Mouse (Mus musculus) neural tube, embryonic 11.5 days (tissue): ENCODE data around the gene Cdkal1. TPM values are rescaled to one million over a fixed set of nuclear protein-coding genes. Genes with fewer than 3 reads are reported as not detected.

ENCODE experiments used
- ATAC-seq: fragments of 200-750 bp; cut with Nextera tagmentation; 2 replicates; pipeline ENCODE4 v1.8.0; 2017; ENCODE audit warnings: moderate number of reproducible peaks, mild to moderate bottlenecking, moderate TSS enrichment, moderate library complexity; ENCODE audit not compliant: insufficient read depth, low FRiP score, low TSS enrichment
- DNase-seq: peaks from one replicate; pipeline ENCODE4 v3.0.0-alpha.2; 2015; ENCODE audit warnings: low spot score
- H3K27ac ChIP-seq: fragments of 300-500 bp; sonication (generic); 2 replicates; pipeline ENCODE4 v1.5.1; 2014; ENCODE audit warnings: low read depth, mild to moderate bottlenecking, low read length
- H3K27me3 ChIP-seq: fragments of 300-500 bp; sonication (generic); 2 replicates; pipeline ENCODE4 v1.6.1; 2014; ENCODE audit warnings: mild to moderate bottlenecking, low read length, mixed read lengths; ENCODE audit not compliant: control insufficient read depth, insufficient read depth
- H3K36me3 ChIP-seq: fragments of 300-500 bp; sonication (generic); 2 replicates; pipeline ENCODE4 v1.6.1; 2014; ENCODE audit warnings: mild to moderate bottlenecking, low read length, moderate library complexity, mixed read lengths; ENCODE audit not compliant: control insufficient read depth, insufficient read depth
- H3K4me1 ChIP-seq: fragments of 300-500 bp; sonication (generic); 2 replicates; pipeline ENCODE4 v1.6.1; 2014; ENCODE audit warnings: low read length, mixed read lengths; ENCODE audit not compliant: control insufficient read depth, insufficient read depth
- H3K4me2 ChIP-seq: fragments of 300-500 bp; sonication (generic); 2 replicates; pipeline ENCODE4 v1.6.1; 2014; ENCODE audit warnings: low read depth, mild to moderate bottlenecking, moderate library complexity
- H3K4me3 ChIP-seq: fragments of 300-500 bp; sonication (generic); 2 replicates; pipeline ENCODE4 v1.5.1; 2014; ENCODE audit warnings: low read depth, low read length
- H3K9ac ChIP-seq: fragments of 300-500 bp; sonication (generic); 2 replicates; pipeline ENCODE4 v1.6.1; 2014; ENCODE audit warnings: mild to moderate bottlenecking, low read length
- H3K9me3 ChIP-seq: fragments of 300-500 bp; sonication (generic); 2 replicates; pipeline ENCODE4 v1.6.1; 2016; ENCODE audit warnings: low read length; ENCODE audit not compliant: control insufficient read depth
- whole genome bisulfite sequencing: fragments of 180-500 bp; shearing (Covaris S2); extraction: QIAGEN DNeasy Blood & Tissue Kit; methylation state at CpG from one replicate; pipeline ENCODE4 v1.1.7; 2014; 5-methylcytosine and 5-hydroxymethylcytosine counted together
- polyA plus RNA-seq: library from polyadenylated mRNA; unstranded; fragments of >200 nt; fragmentation: Nextera tagmentation; extraction: Ambion mirVana; gene quantifications from 2 replicates; pipeline ENCODE4 v1.2.1, GENCODE M21; 2014

The Cdkal1 gene
- polyA plus RNA-seq, 1 experiment from 2014 or later, result 27.5 TPM

DNA sequence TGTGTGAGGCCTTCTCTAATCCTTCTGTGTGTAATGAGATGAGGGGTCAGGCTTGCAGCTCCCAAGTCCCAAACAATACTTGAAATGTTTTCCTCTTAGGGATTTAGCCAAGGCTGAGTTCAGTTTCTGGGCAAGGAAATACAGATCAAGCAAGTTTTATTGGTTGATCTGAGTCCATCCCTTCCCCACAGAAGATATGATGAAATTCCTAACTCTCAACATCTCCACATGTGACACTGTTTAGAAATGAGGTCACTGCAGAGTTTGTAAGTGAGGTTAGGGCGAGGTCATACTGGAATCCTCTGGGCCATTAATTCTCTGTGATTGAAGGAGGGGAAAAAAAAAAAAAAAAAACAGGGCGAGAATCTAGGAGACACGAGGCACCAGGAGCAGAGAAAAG is 607.7 kb downstream of the Cdkal1 start:
- Histone ChIP-seq H3K4me3 (no peak overlapping the region), H3K9me3 (no peaks in the 10 kb centered on the region), H3K27me3 (no peaks in the 10 kb centered on the region), H3K36me3 (no peaks in the 10 kb centered on the region), H3K9ac (no peak overlapping the region), H3K27ac (no peak overlapping the region), H3K4me1 (no peaks in the 10 kb centered on the region), H3K4me2 (no peak overlapping the region)
- 67% methylated on average over 3 of the region's 3 CpGs for WGBS
- DNase-seq (no peak), ATAC-seq (no peak)

DNA sequence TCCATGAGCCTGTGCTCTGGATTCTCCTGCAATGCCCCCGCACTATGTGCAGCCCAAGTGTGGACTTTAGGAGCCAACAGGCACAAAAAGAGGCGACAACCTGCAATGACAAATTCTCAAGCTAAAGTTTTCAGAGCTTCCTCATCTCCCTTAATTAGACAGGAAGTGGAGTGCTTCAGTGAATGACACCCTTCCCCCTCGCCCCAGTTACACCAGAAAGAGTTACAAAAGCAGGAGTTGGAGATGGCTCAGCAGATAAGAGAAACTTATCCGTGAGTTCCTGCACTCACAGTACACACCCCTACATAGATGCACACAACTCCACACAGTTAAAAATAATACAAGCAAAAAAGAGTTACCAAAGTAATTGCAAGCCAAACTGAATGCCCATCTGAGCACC is 620.4 kb downstream of the Cdkal1 start:
- no peak overlapping the region for H3K9ac ChIP-seq
- ATAC-seq, result no peak
- no peak overlapping the region for H3K4me2 ChIP-seq
- H3K27ac ChIP-seq, result no peak overlapping the region
- no peaks in the 10 kb centered on the region for H3K4me1 ChIP-seq
- no peaks in the 10 kb centered on the region for H3K27me3 ChIP-seq
- WGBS, result 81% methylated on average over 4 of the region's 4 CpGs
- DNase-seq, result no peak
- no peaks in the 10 kb centered on the region for H3K36me3 ChIP-seq
- H3K4me3 ChIP-seq, result no peak overlapping the region
- H3K9me3 ChIP-seq, result no peaks in the 10 kb centered on the region

DNA sequence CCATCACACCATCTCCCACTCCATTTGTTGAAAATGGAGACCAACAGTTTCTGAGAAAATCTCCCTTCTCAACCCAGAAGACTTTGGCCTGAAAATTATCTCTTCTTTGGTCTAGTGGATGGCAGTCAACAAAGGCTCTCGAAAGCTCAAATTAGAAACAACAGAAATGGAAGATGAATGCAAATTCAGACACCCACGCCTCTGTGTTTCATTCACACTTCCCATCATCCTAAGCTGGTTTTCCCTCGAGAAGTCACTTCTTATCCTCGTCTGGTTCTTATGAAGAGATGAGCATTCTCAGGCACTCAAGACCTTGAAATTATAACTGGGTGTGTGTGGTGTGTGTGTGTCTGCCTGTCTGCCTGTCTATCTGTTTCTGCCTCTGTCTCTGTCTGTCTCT is 621.0 kb downstream of the Cdkal1 start:
- DNase-seq, result no peak
- no peaks in the 10 kb centered on the region for H3K27me3 ChIP-seq
- WGBS, result 87% methylated on average over 4 of the region's 4 CpGs
- H3K4me2 ChIP-seq, result no peak overlapping the region
- ATAC-seq, result no peak
- H3K36me3 ChIP-seq, result no peaks in the 10 kb centered on the region
- H3K4me3 ChIP-seq, result no peak overlapping the region
- H3K9me3 ChIP-seq, result no peaks in the 10 kb centered on the region
- no peaks in the 10 kb centered on the region for H3K4me1 ChIP-seq
- no peak overlapping the region for H3K9ac ChIP-seq
- no peak overlapping the region for H3K27ac ChIP-seq

DNA sequence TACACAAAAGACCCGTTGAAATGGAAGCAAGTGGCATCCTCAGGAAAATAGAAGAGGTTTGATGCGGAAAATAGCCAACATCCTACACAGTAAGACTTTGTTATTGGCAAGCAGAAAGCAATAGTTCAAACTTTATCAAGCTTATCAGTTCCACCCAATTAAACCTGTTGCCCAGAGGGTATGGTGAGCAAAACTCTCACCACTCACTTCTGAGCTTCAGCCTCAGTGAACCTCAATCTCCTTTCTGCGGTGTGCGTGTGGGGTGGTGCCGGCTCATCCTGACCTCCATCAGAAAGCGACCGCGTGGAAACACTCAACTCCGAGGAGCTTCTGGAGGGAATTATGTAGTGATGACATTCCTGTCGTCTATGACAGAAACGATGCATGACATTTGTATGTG is 621.5 kb downstream of the Cdkal1 start:
- Histone ChIP-seq H3K9ac (no peak overlapping the region), H3K4me2 (no peak overlapping the region), H3K27me3 (no peaks in the 10 kb centered on the region), H3K9me3 (no peaks in the 10 kb centered on the region), H3K4me1 (no peaks in the 10 kb centered on the region), H3K27ac (no peak overlapping the region), H3K4me3 (no peak overlapping the region), H3K36me3 (no peaks in the 10 kb centered on the region)
- no peak for DNase-seq
- no peak for ATAC-seq
- 79% methylated on average over 11 of the region's 11 CpGs for WGBS

DNA sequence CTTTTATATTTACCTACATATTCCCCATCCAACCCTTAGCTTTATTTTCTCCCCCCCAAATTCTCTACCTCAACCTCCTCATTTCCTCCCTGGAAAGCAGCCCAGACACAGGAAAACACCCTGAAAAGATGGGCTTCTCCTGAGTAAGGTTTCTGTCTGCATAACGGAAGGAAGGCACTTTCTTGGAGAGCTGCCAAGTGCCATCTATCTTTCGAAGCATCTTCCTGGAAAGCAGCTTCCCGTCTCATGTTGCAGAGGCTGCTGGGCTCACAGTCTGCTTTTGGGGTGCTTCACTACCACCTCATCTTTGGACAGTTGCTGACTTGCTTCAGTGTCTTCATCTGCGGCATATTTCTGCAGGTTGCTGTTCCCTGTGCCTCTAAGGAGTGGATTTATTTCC is 622.8 kb downstream of the Cdkal1 start:
- no peaks in the 10 kb centered on the region for H3K36me3 ChIP-seq
- ATAC-seq, result no peak
- H3K4me1 ChIP-seq, result no peaks in the 10 kb centered on the region
- H3K4me3 ChIP-seq, result no peak overlapping the region
- no peaks in the 10 kb centered on the region for H3K9me3 ChIP-seq
- no peak for DNase-seq
- no peak overlapping the region for H3K27ac ChIP-seq
- WGBS, result 61% methylated on average over 4 of the region's 4 CpGs
- no peak overlapping the region for H3K9ac ChIP-seq
- H3K27me3 ChIP-seq, result no peaks in the 10 kb centered on the region
- H3K4me2 ChIP-seq, result no peak overlapping the region

DNA sequence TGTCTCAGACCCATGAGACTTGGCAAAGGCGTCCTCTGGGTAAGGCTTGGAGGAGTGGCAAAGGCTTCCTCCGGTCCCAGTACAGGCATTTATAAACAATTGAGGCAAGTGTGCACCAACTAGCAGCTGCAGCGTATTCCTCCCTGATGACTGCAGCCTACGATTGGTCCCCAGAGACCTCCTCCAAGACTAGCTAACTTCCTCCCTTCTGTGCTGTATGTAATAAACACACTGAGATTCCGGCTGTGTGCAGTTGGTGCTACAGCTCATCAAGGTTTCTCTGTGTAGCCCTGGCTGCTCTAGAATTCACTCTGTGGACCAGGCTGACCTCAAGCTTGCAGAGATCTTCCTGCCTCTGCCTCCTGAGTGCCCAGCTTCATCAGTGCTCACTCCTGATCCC is 630.7 kb downstream of the Cdkal1 start:
- DNase-seq, result no peak
- Histone ChIP-seq H3K9ac (no peak overlapping the region), H3K27ac (no peak overlapping the region), H3K36me3 (no peaks in the 10 kb centered on the region), H3K9me3 (no peaks in the 10 kb centered on the region), H3K27me3 (no peaks in the 10 kb centered on the region), H3K4me2 (no peak overlapping the region), H3K4me1 (peaks cover 7% of the 10 kb centered on the region; the same call in 1 of the 2 replicates), H3K4me3 (no peak overlapping the region)
- 75% methylated on average over 5 of the region's 5 CpGs for WGBS
- no peak for ATAC-seq

DNA sequence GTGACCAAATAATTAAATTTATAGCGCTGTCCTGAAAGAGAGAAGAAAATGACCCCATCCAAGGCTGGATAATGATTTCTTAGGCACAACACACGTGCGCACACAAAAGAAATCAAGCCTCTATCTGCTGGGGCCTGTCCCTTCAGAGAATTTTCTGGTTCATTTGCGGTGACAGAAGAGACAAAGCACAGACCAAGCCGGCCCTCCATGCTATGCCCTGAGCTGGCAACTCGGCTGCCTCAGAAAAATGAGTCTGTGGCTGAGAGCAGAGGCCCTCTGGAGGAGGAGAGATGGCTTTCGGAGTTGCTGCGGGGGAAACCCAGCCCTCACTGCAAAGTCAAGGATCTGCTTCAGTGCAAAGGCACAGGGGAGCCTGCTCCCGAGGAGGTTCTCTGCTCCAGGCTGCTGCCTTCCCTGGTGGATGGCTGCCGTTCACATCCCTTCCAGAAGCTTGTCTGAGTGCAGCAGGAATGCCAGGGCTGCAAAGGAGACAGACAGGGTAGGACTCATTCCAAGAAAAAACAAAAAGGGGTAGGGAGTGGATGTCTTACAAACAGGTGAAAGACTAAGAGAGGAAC is 633.1 kb downstream of the Cdkal1 start:
- no peaks in the 10 kb centered on the region for H3K9me3 ChIP-seq
- H3K4me2 ChIP-seq, result no peak overlapping the region
- 11% methylated on average over 10 of the region's 10 CpGs for WGBS

DNA sequence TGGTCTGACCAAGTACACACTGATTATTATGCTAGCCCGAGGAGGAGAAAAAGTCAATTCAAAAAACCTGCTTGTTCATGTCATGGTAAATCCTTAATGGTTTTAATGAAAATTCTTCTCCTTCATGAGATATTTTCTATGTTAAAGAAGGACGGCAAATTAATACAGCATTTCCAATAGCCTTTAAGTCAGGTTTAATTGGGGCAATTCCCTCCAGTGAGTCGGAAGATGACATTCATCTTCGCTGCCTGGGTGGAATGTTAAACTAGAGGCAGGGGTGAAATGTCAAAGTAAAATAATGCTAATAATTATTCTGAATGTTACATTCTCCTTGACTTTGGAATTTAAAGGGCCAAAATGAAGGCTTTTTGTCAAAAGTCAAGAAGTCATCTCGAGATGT is 633.8 kb downstream of the Cdkal1 start:
- Histone ChIP-seq H3K4me3 (no peak overlapping the region), H3K36me3 (no peaks in the 10 kb centered on the region), H3K27me3 (no peaks in the 10 kb centered on the region), H3K4me1 (peaks cover 7% of the 10 kb centered on the region; the same call in 1 of the 2 replicates), H3K9ac (no peak overlapping the region), H3K9me3 (no peaks in the 10 kb centered on the region), H3K27ac (0 out of 2 replicates have a peak overlapping the region, but pooled peaks have one; percentile 8), H3K4me2 (no peak overlapping the region)
- WGBS, result 29% methylated on average over 5 of the region's 5 CpGs
- ATAC-seq (no peak), DNase-seq (no peak)

More for the DNA sequence above, 633.1 kb downstream of the Cdkal1 start:
- H3K9ac ChIP-seq, result peak overlapping the region; percentile 43; the same call in 1 of the 2 replicates
- no peaks in the 10 kb centered on the region for H3K36me3 ChIP-seq
- ATAC-seq, result peak; percentile 95
- DNase-seq, result peak; percentile 83
- H3K4me1 ChIP-seq, result peaks cover 7% of the 10 kb centered on the region; the same call in 1 of the 2 replicates
- no peaks in the 10 kb centered on the region for H3K27me3 ChIP-seq
- no peak overlapping the region for H3K4me3 ChIP-seq
- peak overlapping the region; percentile 86 for H3K27ac ChIP-seq

DNA sequence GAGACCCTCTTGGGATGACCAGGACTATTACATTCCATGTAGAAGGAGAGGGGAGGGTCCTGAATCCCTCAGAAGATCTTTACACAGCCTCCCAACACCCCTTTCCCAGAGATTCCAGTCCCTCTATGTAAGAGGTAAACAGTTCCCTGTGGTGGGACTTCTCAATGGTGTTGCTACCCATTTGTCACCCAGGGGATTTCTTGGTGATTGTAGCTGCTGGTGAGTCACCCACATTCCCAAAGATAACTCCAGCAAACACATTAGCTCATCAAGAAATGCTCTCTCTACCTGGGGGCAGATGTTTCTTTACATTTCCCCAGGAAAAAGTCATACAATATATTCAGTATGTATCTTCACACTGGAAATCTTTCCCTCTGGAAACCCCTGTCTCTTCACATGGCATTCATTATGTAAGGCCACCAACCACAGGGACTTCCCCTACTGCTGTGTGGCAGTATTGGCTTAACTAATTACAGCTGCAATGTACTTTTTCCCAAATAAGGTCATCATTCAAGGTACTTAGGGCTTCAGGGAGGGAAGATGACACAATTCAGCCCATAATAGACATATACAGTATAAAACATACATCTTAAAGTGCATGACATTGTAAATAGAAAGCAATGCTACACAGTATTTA is 636.8 kb downstream of the Cdkal1 start:
- Histone ChIP-seq H3K9me3 (no peaks in the 10 kb centered on the region), H3K36me3 (no peaks in the 10 kb centered on the region), H3K4me2 (no peak overlapping the region), H3K4me1 (peaks cover 7% of the 10 kb centered on the region; the same call in 1 of the 2 replicates), H3K4me3 (no peak overlapping the region), H3K9ac (no peak overlapping the region), H3K27me3 (no peaks in the 10 kb centered on the region), H3K27ac (no peak overlapping the region)
- DNase-seq (no peak), ATAC-seq (no peak)
